Mouse (Mus musculus) spleen, adult 2 months (tissue): ENCODE data around the gene Zdhhc13.

Experiments
- CTCF ChIP-seq: fragments of 200-500 bp; IDR thresholded peaks from 2 replicates; pipeline ENCODE4 v1.5.1; 2011; ENCODE audit warnings: mild to moderate bottlenecking, inconsistent platforms; ENCODE audit not compliant: insufficient read depth, insufficient read length, insufficient replicate concordance; ENCODE audit errors: extremely low read depth
- POLR2A ChIP-seq: fragments of 200-500 bp; IDR thresholded peaks from 2 replicates; pipeline ENCODE4 v1.6.1; 2011; ENCODE audit warnings: low read depth, low read length, inconsistent platforms

DNA sequence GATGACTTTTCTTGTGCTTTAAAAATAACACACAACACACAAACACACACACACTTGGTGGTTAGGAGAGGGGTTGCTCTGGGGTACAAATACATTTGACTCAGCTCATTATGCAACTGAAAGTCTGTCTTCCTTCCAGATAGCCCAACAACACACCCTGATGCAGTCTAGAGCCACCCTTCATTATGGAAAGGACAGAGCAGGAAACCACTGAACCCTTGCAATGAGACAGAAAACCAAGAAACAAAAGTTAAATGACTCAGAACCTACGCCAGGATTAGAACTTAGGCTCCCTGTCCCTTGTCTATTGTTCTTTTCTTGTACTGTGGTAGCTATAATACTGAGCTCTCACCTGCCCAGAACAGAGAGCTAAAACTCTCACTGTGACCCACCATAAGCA, 28.0 kb upstream of the Zdhhc13 start:
- TF ChIP-seq POLR2A = no peak
- TF ChIP-seq CTCF = no peak
